Mouse (Mus musculus) testis, postnatal 14 days (tissue): Measurements from ENCODE around the gene Xcl1.
"Not testable (repeated sequence)": the region's sequence is repeated elsewhere in the genome, so short reads cannot be mapped to it uniquely, and the experiment has no call there.

ENCODE experiments used
- DNase-seq: peaks from one replicate; pipeline ENCODE4 v3.0.0; 2021; ENCODE audit warnings: low spot score

Xcl1 gene

GRCm38 (mm10) chr1:164935477-164936044 lies at the start of gene Xcl1:
Gene Xcl1, minus strand, starts transcription at chr1:164935527.
- no peak for DNase-seq

GRCm38 (mm10) chr1:164984681-164985080 lies 49.4 kb upstream of the Xcl1 start:
- not testable (repeated sequence) for DNase-seq

DNA sequence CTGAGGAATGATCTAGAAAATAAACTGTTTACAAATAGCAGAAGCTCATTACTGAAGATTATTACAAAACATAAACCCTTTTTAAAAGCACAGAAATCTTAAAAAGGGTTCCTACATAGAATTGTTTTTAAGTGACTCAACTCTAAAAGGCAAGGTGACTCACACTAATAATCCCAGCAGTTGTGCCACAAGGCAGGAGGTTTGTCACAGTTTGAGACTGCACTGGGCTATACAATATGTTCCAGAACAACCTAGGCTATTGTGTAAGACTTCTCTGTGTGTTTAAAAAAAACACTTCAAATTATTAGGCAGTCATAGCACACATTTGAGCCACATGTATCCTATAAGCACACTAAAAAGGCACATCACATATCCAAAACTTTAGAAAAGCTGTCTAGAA lies 42.0 kb upstream of the Xcl1 start:
- DNase-seq, result no peak

DNA sequence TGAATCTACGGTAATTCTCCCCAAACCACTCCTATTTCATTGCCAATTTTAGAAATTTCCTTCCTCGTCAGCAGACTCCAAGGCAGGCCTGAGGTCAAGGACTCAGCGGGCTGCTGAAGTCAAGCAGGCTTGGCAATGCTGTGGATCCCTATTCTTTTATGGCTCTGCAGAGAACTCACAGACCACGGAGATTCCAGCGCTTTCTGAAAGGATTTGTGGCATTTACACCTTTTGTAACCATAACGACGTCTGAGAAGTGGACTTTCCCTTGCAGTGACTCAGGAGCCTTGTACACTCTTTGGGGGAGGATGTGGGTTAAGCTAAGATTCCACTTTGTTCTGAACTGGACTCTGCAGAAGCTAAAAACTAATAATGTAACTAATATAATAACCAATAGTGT lies 40.4 kb upstream of the Xcl1 start:
- no peak for DNase-seq

DNA sequence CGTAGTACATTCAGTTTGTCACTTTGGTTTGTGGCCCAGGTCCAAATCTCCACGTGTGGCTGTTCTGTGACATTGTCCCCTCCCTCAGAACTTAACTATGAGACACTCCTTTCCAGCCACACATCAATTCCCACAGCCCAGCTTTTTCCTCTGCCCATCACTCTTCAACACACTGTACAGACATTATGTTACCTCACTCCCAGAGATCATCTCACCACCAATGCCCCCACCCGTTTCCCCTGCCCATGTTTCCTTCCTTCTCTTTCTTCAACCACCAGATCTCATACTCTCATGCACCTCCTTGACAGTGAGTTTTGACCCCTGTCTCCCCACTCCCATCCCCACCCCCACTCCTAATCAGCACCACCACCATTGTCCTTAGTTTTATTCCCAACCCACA lies 39.9 kb upstream of the Xcl1 start:
- DNase-seq, result no peak

GRCm38 (mm10) chr1:164973790-164974189 lies 38.5 kb upstream of the Xcl1 start:
- DNase-seq, result no peak

GRCm38 (mm10) chr1:164973341-164973740 lies 38.0 kb upstream of the Xcl1 start:
- DNase-seq, result no peak

DNA sequence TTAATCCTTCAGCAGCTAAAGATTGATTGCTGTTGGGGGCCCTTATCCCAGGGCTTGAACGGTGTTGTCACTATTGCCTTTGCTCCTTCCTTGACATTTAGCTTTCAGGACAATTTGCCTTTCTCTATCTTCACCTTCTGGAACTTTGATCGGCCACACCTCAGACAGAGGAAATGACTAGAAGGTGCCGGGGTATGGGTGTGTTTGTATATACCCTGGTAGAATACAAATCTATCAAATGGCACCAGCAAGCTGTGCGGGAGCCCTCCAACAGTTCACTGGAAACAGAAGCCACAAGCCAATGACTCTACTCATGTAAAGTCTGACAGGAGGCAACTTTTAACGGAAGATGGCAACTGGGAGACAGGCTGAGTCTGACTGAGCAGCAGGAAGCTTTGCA lies 37.4 kb upstream of the Xcl1 start:
- DNase-seq, result no peak

- DNase-seq, result no peak
These were observed 30.9 kb upstream of the Xcl1 start for GRCm38 (mm10) chr1:164966095-164966698.

DNA sequence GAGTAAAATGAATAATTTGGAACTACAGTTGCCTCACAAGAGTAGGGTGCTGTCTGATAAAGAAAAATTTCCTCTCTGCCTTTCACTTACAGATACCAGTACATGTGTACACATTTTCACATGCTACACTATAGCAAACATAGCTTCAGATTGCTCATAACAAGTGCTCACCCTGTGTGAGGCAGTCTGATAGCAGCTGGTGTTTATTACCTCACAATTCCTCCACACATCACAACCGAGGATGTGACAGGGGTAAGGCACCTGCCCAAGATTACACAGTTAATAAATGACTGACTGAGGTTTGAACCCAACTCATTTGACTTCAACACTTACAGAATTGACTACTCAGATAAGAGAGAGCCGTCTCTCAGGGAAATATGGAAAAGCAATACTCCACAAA lies 25.3 kb upstream of the Xcl1 start:
- DNase-seq, result no peak

- DNase-seq, result no peak
These were observed 24.6 kb upstream of the Xcl1 start for GRCm38 (mm10) chr1:164959787-164960385.

DNA sequence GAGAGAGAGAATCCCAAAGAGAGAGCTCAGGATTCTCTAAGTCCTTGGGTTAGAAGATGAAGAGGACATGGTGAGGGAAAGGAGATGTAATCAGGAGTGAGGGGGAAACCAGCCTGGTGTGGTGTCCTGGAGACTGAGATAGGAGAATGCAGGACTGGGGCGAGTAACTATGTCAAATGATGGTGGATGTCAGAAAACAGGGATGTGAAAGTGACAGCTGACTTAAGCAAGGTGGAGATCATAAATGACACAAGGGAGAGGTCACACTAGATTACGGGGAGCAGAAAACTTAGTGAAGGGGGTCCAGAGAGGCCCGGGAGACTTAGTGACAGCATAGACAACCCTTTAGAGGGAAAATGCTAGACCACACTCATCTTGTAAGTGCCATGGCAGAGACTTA lies 23.8 kb upstream of the Xcl1 start:
- no peak for DNase-seq

GRCm38 (mm10) chr1:164957974-164958373 lies 22.6 kb upstream of the Xcl1 start:
- no peak for DNase-seq

GRCm38 (mm10) chr1:164956725-164957399 lies 21.5 kb upstream of the Xcl1 start:
- no peak for DNase-seq

DNA sequence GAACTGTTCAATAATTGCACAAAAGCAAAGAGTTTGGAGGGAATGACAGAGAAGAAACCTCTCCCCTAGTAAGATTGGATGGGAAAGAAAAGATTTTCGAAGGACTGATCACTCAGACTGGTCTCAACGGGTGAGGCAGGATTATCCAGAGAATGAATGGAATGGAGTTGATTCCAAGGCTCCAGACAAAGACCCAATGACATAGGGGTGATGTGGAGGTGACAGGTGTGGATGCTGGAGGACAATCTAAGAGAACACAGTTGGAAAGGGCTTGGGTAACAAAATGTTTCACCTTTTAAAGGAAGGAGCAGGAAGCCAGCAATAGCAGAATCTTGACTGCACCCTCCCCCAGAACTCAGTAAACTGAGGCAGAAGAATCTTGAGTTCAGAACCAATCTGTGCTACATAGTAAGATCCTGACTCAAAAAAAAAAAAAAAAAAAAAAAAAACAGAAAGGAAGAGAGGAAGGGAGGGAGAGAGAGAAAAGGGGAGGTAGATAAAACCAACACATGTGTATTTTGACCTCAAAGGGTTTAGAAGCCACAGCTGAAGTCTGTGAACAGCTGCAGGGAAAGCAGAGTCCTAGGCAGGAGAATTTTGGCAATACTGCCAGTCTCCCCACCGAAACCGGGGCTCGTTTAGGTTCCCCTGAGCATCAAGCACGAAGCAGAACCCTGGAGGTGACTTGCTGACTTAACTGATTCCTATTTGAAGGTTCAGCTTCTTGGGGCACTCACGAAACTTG lies 20.3 kb upstream of the Xcl1 start:
- DNase-seq, result no peak

- no peak for DNase-seq
These were observed 18.2 kb upstream of the Xcl1 start for GRCm38 (mm10) chr1:164953574-164953973.

GRCm38 (mm10) chr1:164936060-164936459 lies 733 bp upstream of the Xcl1 start:
- no peak for DNase-seq

- no peak for DNase-seq
These were observed 1.7 kb downstream of the Xcl1 start for GRCm38 (mm10) chr1:164933441-164934188.

GRCm38 (mm10) chr1:164931135-164931534 lies 4.2 kb downstream of the Xcl1 start:
- DNase-seq, result no peak

GRCm38 (mm10) chr1:164930006-164930405 lies 5.3 kb downstream of the Xcl1 start:
- no peak for DNase-seq

DNA sequence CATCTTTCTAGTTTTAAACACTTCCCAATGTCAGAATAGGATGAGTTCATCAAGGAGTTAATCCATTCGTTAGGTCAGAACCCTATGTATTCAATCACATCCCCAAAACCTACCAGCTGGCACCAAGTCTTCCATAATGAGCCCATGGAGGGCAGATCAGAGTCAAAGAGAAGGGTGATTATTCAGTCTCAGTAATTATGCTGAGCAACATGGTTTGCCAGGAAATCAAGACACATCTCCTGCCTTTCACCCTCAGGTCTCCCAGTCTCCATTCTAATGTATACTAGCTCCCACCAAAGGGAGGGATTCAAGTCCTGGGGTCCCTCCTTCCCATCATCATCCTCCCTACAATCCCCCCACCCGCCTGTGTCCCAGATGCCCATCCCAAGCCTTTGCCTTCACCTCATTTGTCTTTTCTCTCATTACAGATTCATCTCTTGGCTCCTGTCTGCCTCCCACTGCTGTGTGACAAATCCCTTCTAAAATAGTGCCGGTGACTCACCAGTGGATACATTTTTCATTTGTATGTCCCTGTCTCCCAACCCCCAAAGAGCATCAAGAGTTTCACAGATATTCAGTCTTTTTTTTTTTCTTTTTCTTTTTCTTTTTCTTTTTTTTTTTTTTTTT lies 8.7 kb downstream of the Xcl1 start:
- no peak for DNase-seq
